Mouse (Mus musculus) liver, postnatal 0 days (tissue): ENCODE data around the gene Clip2. TPM values are rescaled to one million over a fixed set of nuclear protein-coding genes. Genes with fewer than 3 reads are reported as not detected.

ENCODE experiments used
- ATAC-seq: fragments of 200-750 bp; cut with Nextera tagmentation; 2 replicates; pipeline ENCODE4 v1.8.0; 2017; ENCODE audit warnings: mild to moderate bottlenecking, moderate library complexity
- DNase-seq: peaks from one replicate; pipeline ENCODE4 v3.0.0-alpha.2; 2016
- H3K27ac ChIP-seq: fragments of 300-500 bp; sonication (generic); 2 replicates; pipeline ENCODE4 v1.5.1; 2014; ENCODE audit warnings: antibody characterized with exemption, moderate library complexity, mild to moderate bottlenecking, low read depth
- H3K27me3 ChIP-seq: fragments of 300-500 bp; sonication (generic); 2 replicates; pipeline ENCODE4 v1.6.1; 2014; ENCODE audit warnings: low read length, control low read depth, mixed read lengths; ENCODE audit not compliant: insufficient read depth
- H3K36me3 ChIP-seq: fragments of 300-500 bp; sonication (generic); replicated peaks from 2 replicates; pipeline ENCODE4 v1.6.1; 2014; ENCODE audit warnings: mild to moderate bottlenecking, control low read depth, low read length, moderate library complexity, mixed read lengths; ENCODE audit not compliant: insufficient read depth
- H3K4me1 ChIP-seq: fragments of 300-500 bp; sonication (generic); 2 replicates; pipeline ENCODE4 v1.6.1; 2014; ENCODE audit warnings: antibody characterized with exemption, mild to moderate bottlenecking, control low read depth; ENCODE audit not compliant: insufficient read depth
- H3K4me2 ChIP-seq: fragments of 300-500 bp; sonication (generic); 2 replicates; pipeline ENCODE4 v1.6.1; 2014; ENCODE audit warnings: low read depth, mild to moderate bottlenecking, low read length, moderate library complexity, mixed read lengths
- H3K4me3 ChIP-seq: fragments of 300-500 bp; sonication (generic); 2 replicates; pipeline ENCODE4 v1.5.1; 2014; ENCODE audit warnings: low read depth, low read length
- H3K9ac ChIP-seq: fragments of 300-500 bp; sonication (generic); replicated peaks from 2 replicates; pipeline ENCODE4 v1.6.1; 2014; ENCODE audit warnings: mild to moderate bottlenecking, moderate library complexity
- H3K9me3 ChIP-seq: fragments of 300-500 bp; sonication (generic); 2 replicates; pipeline ENCODE4 v1.6.1; 2016; ENCODE audit warnings: mild to moderate bottlenecking, control low read depth, low read length, mixed read lengths
- CTCF ChIP-seq: sonication (generic); IDR thresholded peaks from 2 replicates; pipeline ENCODE4 v1.5.1; 2016; ENCODE audit warnings: antibody characterized with exemption, low read depth
- EP300 ChIP-seq: IDR thresholded peaks from 2 replicates; pipeline ENCODE4 v1.6.1; 2016; ENCODE audit warnings: antibody characterized with exemption, low read depth, mild to moderate bottlenecking
- WGBS: fragments of 180-500 bp; shearing (Covaris S2); extraction: QIAGEN DNeasy Blood & Tissue Kit; methylation state at CpG from one replicate; pipeline ENCODE4 v1.1.7; 2014; ENCODE audit not compliant: insufficient replicate concordance; 5-methylcytosine and 5-hydroxymethylcytosine counted together
- polyA plus RNA-seq: library from polyadenylated mRNA; unstranded; fragments of >200 nt; fragmentation: Nextera tagmentation; extraction: Ambion mirVana; gene quantifications from 2 replicates; pipeline ENCODE4 v1.2.1, GENCODE M21; 2015

Clip2 gene
- polyA plus RNA-seq, 1 experiment from 2014 or later, result 0.29 TPM

DNA sequence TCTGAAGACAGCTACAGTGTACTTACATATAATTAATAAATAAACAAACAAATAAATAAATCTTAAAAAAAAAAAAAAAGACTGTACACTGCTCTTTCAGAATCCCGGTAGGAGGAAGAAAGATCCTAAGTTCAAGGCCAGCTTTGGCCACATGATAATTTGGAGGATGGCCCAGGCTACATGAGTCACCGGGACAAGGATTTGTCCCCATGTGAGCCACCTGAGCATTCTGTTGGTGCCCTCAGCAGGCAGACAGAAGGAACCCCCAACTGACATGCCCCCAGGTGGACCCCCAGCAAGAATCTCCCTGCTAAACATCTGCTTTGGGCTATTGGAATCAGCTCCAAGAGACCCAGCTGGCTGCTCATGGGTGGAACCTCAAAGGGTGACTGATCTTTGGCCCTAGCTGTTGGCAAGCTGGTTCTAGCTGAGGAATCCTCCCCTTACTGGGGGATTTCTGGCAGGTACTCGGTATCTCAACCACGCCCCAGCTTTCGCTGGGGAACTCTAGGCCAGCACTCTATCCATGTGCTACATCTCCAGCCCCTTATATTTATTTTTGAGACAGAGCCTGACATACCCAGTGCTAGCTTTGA, 1.8 kb upstream of the Clip2 start:
- H3K4me1 ChIP-seq, result peaks cover 24% of the 10 kb centered on the region
- H3K4me2 ChIP-seq, result no peak overlapping the region
- TF ChIP-seq EP300, result no peak
- no peak for TF ChIP-seq CTCF
- DNase-seq (no peak), ATAC-seq (no peak)
- no peaks in the 10 kb centered on the region for H3K27me3 ChIP-seq
- H3K9me3 ChIP-seq, result no peaks in the 10 kb centered on the region
- 65% methylated on average over 5 of the region's 5 CpGs for WGBS
- no peaks in the 10 kb centered on the region for H3K36me3 ChIP-seq
- H3K9ac ChIP-seq, result no peak overlapping the region
- no peak overlapping the region for H3K27ac ChIP-seq
- no peak overlapping the region for H3K4me3 ChIP-seq

DNA sequence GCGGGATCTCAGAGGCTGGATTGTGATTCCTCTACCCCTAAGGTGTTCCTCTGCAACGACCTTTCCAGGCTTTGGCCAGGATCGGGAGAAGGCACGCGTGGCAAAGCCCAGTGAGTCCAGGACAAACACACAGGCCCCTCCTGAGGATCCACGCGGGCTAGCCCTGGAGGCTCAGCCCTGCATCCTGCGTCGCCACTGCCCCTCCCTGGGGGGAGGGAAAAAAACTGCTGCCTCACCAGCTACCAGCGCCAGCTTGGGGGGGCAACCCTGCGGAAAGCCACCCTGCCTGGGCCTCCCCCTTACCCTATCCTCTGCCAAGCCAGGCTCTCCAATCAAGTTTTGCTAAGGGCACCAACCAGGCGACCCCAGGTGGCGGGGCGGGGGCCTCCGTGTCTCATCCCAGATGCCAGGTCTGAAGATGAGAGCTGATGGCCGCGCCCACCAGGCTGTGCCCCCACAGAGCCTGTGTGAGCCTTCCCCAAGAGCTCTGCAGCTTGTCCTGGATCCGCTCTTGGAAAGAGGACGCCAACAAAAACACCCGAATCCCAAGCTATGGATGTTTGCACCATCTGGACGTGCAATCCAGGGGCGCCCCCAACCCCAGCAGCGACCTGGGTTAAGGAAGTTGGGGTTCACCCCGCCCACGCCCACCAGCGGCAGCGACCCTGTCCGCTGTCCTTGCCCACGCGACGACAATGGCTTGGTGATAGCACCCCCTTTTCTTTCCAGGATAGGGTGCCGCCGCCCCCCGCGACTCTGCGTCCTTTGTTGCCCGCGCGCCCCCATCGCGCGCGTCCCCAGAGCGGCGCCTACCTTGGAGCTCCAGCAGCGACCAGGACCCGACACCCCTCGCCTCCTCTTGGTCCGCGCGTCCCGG, 763 bp downstream of the Clip2 start:
- peak overlapping the region; percentile 95 for H3K4me2 ChIP-seq
- 4% methylated on average over 50 of the region's 52 CpGs for WGBS
- no peaks in the 10 kb centered on the region for H3K9me3 ChIP-seq
- H3K9ac ChIP-seq, result peak overlapping the region; percentile 73
- peak overlapping the region; percentile 71 for H3K27ac ChIP-seq
- H3K27me3 ChIP-seq, result no peaks in the 10 kb centered on the region
- ATAC-seq (no peak), DNase-seq (peak; percentile 34)
- H3K4me3 ChIP-seq, result peak overlapping the region; percentile 69
- H3K4me1 ChIP-seq, result peaks cover 24% of the 10 kb centered on the region
- no peaks in the 10 kb centered on the region for H3K36me3 ChIP-seq
- TF ChIP-seq CTCF, result no peak
- TF ChIP-seq EP300, result no peak

DNA sequence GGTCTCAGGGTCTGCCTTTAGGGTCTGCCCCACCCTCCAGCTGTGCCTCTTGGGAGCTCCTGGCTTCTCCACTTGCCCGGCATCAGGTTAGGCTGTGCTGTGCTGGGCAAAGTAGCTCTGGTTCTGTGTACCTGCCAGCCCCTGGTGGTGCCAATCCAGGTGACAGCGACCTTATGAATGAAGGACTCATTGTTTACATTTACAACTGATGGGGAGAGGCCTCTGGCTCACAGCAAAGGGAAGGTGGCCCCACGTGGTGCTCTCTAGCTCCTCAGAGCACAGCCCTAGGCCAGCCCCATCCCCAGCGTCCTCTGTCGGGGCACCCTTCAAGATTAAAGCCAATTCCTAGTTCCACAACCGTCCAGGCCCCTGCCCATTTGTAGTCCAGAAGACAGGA, 1.4 kb downstream of the Clip2 start:
- Histone ChIP-seq H3K27me3 (no peaks in the 10 kb centered on the region), H3K4me1 (peaks cover 24% of the 10 kb centered on the region), H3K4me2 (peak overlapping the region; percentile 95), H3K9me3 (no peaks in the 10 kb centered on the region), H3K27ac (peak overlapping the region; percentile 36; the same call in 1 of the 2 replicates), H3K9ac (peak overlapping the region; percentile 73), H3K36me3 (no peaks in the 10 kb centered on the region), H3K4me3 (peak overlapping the region; percentile 69; the same call in 1 of the 2 replicates)
- 22% methylated on average over 6 of the region's 6 CpGs for WGBS
- no peak for DNase-seq
- no peak for ATAC-seq
- TF ChIP-seq EP300 (no peak), CTCF (no peak)

DNA sequence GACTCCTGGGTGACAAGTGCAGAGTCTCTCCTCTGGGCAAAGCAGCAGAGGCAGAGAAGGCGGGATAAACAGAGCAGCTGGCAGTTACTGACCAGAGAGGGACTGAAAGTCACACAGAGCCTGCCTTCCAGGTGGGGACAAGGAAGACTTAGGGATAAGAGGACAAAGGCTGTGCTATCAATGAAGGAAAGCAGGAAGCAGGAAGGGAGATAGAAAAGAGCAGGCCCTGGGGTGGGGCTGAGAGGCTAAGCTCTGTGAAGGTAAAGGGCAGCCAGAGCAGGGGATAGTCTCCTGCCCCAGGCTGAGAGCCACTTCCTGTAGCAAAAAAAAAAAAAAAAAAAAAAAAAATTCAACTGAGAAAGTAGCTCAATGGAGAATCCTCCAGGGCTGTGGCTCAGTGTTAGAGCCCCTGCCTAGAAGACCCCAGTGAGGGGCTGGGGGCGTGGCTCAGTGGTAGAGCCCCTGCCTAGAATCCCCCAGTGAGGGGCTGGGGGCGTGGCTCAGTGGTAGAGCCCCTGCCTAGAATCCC, 2.5 kb downstream of the Clip2 start:
- Histone ChIP-seq H3K4me2 (no peak overlapping the region), H3K27me3 (no peaks in the 10 kb centered on the region), H3K36me3 (no peaks in the 10 kb centered on the region), H3K27ac (no peak overlapping the region), H3K9ac (no peak overlapping the region), H3K9me3 (no peaks in the 10 kb centered on the region), H3K4me1 (peaks cover 21% of the 10 kb centered on the region), H3K4me3 (no peak overlapping the region)
- DNase-seq (no peak), ATAC-seq (no peak)
- WGBS, result 78% methylated on average over 2 of the region's 3 CpGs
- TF ChIP-seq EP300 (no peak), CTCF (no peak)

DNA sequence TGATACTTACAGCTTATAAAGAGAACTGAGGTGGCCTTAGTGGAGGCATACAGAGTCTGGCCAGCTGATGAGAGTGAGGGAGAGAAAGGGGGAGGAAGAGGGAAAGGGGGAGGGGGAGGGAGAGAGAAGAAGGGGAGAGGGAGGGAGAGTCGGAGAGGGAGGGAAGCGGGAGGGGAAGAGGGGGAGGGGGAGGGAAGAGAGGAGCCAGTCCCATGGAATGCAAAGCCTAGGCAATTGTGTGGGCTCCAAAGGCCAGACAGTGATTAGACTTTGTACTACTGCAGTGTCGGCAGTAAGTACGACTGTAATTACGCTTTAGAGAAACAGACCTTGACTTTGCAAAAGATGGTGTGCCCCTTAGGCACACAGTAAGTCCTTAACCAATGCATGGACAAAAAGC, 3.9 kb downstream of the Clip2 start:
- Histone ChIP-seq H3K4me2 (no peak overlapping the region), H3K36me3 (no peaks in the 10 kb centered on the region), H3K27me3 (no peaks in the 10 kb centered on the region), H3K9me3 (no peaks in the 10 kb centered on the region), H3K4me3 (no peak overlapping the region), H3K27ac (no peak overlapping the region), H3K9ac (no peak overlapping the region), H3K4me1 (peaks cover 21% of the 10 kb centered on the region)
- 40% methylated on average over 5 of the region's 5 CpGs for WGBS
- no peak for ATAC-seq
- TF ChIP-seq CTCF, result no peak
- TF ChIP-seq EP300, result no peak
- DNase-seq, result no peak

DNA sequence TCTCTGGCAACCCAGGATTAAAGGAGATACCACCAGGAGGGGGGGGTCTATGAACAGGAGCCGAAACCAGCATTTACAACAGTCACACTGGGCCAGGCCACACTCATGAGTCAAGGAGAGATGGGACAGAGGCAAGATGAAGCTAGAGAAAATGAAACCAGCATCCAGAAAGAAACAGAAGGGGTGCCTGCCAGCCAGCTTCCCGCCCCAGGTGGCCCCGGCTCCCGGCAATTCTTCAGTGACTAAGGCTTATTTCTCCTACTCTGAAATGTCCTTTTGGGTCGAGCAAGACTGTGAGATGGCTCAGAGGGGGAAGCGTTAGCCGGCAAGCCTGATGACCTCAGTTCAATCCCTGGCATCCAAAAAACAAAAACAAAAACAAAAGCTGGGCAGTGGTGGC, 5.4 kb downstream of the Clip2 start:
- no peak overlapping the region for H3K4me3 ChIP-seq
- DNase-seq, result no peak
- H3K9ac ChIP-seq, result no peak overlapping the region
- ATAC-seq, result no peak
- no peaks in the 10 kb centered on the region for H3K9me3 ChIP-seq
- H3K4me2 ChIP-seq, result no peak overlapping the region
- 77% methylated on average over 7 of the region's 7 CpGs for WGBS
- H3K36me3 ChIP-seq, result no peaks in the 10 kb centered on the region
- H3K27ac ChIP-seq, result no peak overlapping the region
- H3K27me3 ChIP-seq, result no peaks in the 10 kb centered on the region
- TF ChIP-seq CTCF, result no peak
- TF ChIP-seq EP300, result no peak
- H3K4me1 ChIP-seq, result peaks cover 13% of the 10 kb centered on the region
